Mouse (Mus musculus): Measurements from ENCODE around the gene Gm4724. TPM values are rescaled to one million over a fixed set of nuclear protein-coding genes. Genes with fewer than 3 reads are reported as not detected.
"Not testable (repeated sequence)": the region's sequence is repeated elsewhere in the genome, so short reads cannot be mapped to it uniquely, and the experiment has no call there.

The Gm4724 gene
- 7.2 and 9.0 TPM in 2 replicates for polyA plus RNA-seq (2015; fragmentation: Nextera tagmentation; extraction: Ambion mirVana)

DNA sequence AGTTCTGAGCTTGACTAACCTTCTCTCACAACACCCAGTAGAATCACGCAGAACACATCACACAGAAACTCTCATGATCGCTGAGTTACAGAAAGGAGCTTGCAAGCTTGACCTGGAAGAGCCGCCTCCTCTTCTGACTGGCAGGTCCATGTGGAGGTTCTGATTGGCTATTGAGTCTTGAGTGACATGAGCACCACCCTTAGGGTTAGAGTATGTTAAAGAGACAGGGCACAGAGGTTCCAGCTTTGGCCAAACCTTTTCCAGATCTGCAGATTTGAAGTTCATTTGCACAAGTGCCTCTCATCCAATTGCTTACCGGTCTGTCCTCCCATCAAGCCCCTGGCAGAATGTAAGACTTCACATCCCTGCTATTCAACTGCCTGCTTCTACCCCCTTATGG is at the start of gene Gm4724:
TSS of gene Gm4724 (minus strand) at position 101 of the 400 bp plus-strand sequence.
- H3K4me2 ChIP-seq; H3K9ac ChIP-seq; H3K4me3 ChIP-seq; H3K36me3 ChIP-seq (ENCODE audit: poor library complexity, severe bottlenecking); H3K27ac ChIP-seq; H3K9me3 ChIP-seq (replicated peaks); H3K27me3 ChIP-seq; ATAC-seq; H3K4me1 ChIP-seq: not testable (repeated sequence)
- no CpG with 5 or more reads among the region's 4 CpGs for WGBS

GRCm38 (mm10) chr2:175469685-175470084 is 34.1 kb upstream of the Gm4724 start, which contains the start of gene Zfp965:
TSS of gene Zfp965 (plus strand) at chr2:175469985.
- not testable (repeated sequence) for H3K27me3 ChIP-seq; H3K4me2 ChIP-seq; ATAC-seq; H3K9ac ChIP-seq; H3K4me1 ChIP-seq; H3K36me3 ChIP-seq (ENCODE audit: poor library complexity, severe bottlenecking); H3K27ac ChIP-seq; H3K9me3 ChIP-seq (replicated peaks); H3K4me3 ChIP-seq
- WGBS: no CpG with 5 or more reads among the region's 6 CpGs

Other genes starting within 250 kb of the Gm4724 start
- gene Gm14391, start 228.9 kb downstream of the Gm4724 start, polyA plus RNA-seq (2015; fragmentation: Nextera tagmentation; extraction: Ambion mirVana): 5.4 and 7.7 TPM in 2 replicates
- 1.8 TPM in 1 of 2 replicates, not detected in the other for gene Gm14440, start 160.7 kb downstream of the Gm4724 start, polyA plus RNA-seq (2015; fragmentation: Nextera tagmentation; extraction: Ambion mirVana)
- 16.7 and 17.9 TPM in 2 replicates for gene Gm4631, start 97.6 kb downstream of the Gm4724 start, polyA plus RNA-seq (2015; fragmentation: Nextera tagmentation; extraction: Ambion mirVana)
- 5.0 and 5.1 TPM in 2 replicates for gene Zfp968, start 63.4 kb downstream of the Gm4724 start, polyA plus RNA-seq (2015; fragmentation: Nextera tagmentation; extraction: Ambion mirVana)
- gene Zfp965, start 34.2 kb upstream of the Gm4724 start, polyA plus RNA-seq (2015; fragmentation: Nextera tagmentation; extraction: Ambion mirVana): 6.5 and 7.5 TPM in 2 replicates
- gene Gm11007, start 208.2 kb upstream of the Gm4724 start, polyA plus RNA-seq (2015; fragmentation: Nextera tagmentation; extraction: Ambion mirVana): not detected in 2 replicates